Mouse (Mus musculus): ENCODE measurements around the gene Otud7b. TPM values are rescaled to one million over a fixed set of nuclear protein-coding genes. Genes with fewer than 3 reads are reported as not detected.
A peak's percentile ranks its signal among the peaks of the same experiment; 100 is the strongest.

Otud7b gene
- polyA plus RNA-seq, 1 experiment: 46.0 TPM

DNA sequence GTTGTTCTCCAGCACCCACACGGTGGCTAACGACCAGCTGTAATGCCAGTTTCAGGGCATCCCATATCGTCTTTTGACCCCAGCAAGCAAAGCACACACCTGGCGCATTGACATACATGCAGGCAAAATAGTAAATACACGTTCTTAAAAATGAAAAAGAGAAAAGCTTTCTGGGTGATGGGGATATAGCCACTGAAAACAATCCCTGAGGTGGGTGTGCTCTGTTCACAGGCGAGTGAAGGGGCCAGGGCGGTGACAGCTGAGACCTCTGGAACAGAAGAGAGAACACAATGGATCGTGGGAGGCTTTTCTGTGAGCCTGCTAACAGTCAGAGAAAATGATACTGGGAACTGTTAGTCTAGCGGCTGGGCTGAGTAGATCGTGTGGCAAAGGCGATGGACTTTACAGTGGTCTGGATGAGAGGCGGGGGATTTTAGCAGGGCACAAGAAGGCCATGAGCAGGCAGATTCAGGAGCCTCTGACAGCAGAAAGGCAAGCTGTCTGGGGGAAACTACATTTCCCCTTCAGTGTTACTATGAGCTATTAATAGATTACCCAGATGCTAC, 31.3 kb upstream of the Otud7b start:
- TF ChIP-seq CTCF (IDR thresholded peaks at IDR 0.05; ENCODE audit: control insufficient read depth, insufficient read depth, insufficient replicate concordance, low read depth, low read length): no peak
- no peak for TF ChIP-seq POLR2A (IDR thresholded peaks at IDR 0.05; ENCODE audit: control insufficient read depth, low read depth, low read length)
- H3K4me1 ChIP-seq (ENCODE audit: control insufficient read depth, insufficient read depth, low read length): no peaks in the 10 kb centered on the region; the same call in 1 of the 2 replicates
- H3K36me3 ChIP-seq (ENCODE audit: control insufficient read depth, insufficient read depth, low read length): no peaks in the 10 kb centered on the region
- H3K4me3 ChIP-seq (ENCODE audit: control insufficient read depth, low read depth, low read length): no peak overlapping the region
- H3K27ac ChIP-seq (ENCODE audit: control insufficient read depth, insufficient read depth, low read depth, low read length): no peak overlapping the region
- H3K27me3 ChIP-seq (ENCODE audit: control insufficient read depth, insufficient read depth, low read length): no peaks in the 10 kb centered on the region

DNA sequence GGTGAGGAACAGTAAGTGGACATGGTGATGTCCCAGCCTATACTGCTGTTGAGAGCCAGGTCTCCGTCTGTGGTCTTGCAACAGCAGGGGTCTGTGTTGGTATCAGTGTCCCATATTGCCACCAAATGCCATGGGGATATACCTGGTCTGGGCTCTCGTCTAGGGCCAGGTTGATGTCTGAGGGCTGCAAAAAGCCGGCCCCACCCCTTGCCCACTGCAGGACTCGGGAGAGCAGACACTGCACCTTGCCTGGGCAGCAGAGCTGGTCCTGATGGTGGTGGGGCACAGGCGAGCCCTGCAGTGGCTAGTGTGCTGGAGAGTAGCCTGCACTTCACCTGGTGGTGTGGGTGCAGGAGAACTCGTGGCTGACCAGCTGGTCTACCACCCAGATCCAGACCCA, 26.3 kb upstream of the Otud7b start:
- Histone ChIP-seq H3K27me3 (ENCODE audit: control insufficient read depth, insufficient read depth, low read length) (no peaks in the 10 kb centered on the region), H3K36me3 (ENCODE audit: control insufficient read depth, insufficient read depth, low read length) (no peaks in the 10 kb centered on the region), H3K4me1 (ENCODE audit: control insufficient read depth, insufficient read depth, low read length) (no peaks in the 10 kb centered on the region), H3K27ac (ENCODE audit: control insufficient read depth, insufficient read depth, low read depth, low read length) (no peak overlapping the region), H3K4me3 (ENCODE audit: control insufficient read depth, low read depth, low read length) (no peak overlapping the region)
- no peak; the same call in 1 of the 2 replicates for TF ChIP-seq POLR2A (IDR thresholded peaks at IDR 0.05; ENCODE audit: control insufficient read depth, low read depth, low read length)
- TF ChIP-seq CTCF (IDR thresholded peaks at IDR 0.05; ENCODE audit: control insufficient read depth, insufficient read depth, insufficient replicate concordance, low read depth, low read length): no peak

DNA sequence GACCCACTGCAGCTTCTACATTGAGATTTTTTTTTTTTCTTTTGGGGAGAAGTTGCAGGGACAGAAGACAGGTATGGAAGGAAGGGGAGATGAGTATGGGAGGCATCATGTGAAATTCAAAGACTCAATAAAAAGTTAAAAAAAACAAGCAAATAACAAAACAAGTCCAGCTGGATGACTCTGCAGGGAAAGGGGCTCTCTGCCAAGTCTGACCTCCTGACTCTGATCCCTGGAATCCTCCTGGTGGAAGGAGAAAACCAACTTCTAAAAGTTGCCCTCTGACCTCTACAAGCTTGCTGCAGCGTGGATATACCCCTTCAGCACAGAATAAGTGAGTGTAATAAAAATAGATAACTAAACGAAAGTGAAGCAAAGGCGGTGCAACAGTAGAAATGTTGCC, 25.6 kb upstream of the Otud7b start:
- no peaks in the 10 kb centered on the region for H3K27me3 ChIP-seq (ENCODE audit: control insufficient read depth, insufficient read depth, low read length)
- no peaks in the 10 kb centered on the region for H3K4me1 ChIP-seq (ENCODE audit: control insufficient read depth, insufficient read depth, low read length)
- H3K27ac ChIP-seq (ENCODE audit: control insufficient read depth, insufficient read depth, low read depth, low read length): no peak overlapping the region
- TF ChIP-seq POLR2A (IDR thresholded peaks at IDR 0.05; ENCODE audit: control insufficient read depth, low read depth, low read length) (no peak), CTCF (IDR thresholded peaks at IDR 0.05; ENCODE audit: control insufficient read depth, insufficient read depth, insufficient replicate concordance, low read depth, low read length) (no peak)
- no peak overlapping the region for H3K4me3 ChIP-seq (ENCODE audit: control insufficient read depth, low read depth, low read length)
- H3K36me3 ChIP-seq (ENCODE audit: control insufficient read depth, insufficient read depth, low read length): no peaks in the 10 kb centered on the region

DNA sequence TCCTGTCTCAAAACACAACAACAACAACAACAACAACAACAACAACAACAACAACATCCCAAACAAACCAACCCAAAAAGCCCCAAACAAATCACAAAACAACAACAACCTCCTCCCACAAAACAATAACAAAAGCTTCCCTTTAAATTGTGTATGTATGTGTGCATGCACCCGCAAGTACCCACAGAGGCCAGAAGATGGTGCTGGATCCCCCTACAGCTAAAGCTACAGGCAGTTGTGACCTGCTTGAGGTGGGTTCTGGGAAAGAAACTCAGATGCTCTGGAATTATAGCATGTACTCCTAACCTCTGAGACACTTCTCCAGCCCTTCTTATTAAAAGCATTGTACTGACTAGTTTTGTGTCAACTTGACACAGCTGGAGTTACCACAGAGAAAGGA, 23.3 kb upstream of the Otud7b start:
- TF ChIP-seq POLR2A (IDR thresholded peaks at IDR 0.05; ENCODE audit: control insufficient read depth, low read depth, low read length) (no peak), CTCF (IDR thresholded peaks at IDR 0.05; ENCODE audit: control insufficient read depth, insufficient read depth, insufficient replicate concordance, low read depth, low read length) (peak; percentile 4; the same call in 1 of the 2 replicates)
- Histone ChIP-seq H3K36me3 (ENCODE audit: control insufficient read depth, insufficient read depth, low read length) (no peaks in the 10 kb centered on the region), H3K27ac (ENCODE audit: control insufficient read depth, insufficient read depth, low read depth, low read length) (no peak overlapping the region), H3K4me1 (ENCODE audit: control insufficient read depth, insufficient read depth, low read length) (no peaks in the 10 kb centered on the region), H3K4me3 (ENCODE audit: control insufficient read depth, low read depth, low read length) (no peak overlapping the region), H3K27me3 (ENCODE audit: control insufficient read depth, insufficient read depth, low read length) (no peaks in the 10 kb centered on the region)

DNA sequence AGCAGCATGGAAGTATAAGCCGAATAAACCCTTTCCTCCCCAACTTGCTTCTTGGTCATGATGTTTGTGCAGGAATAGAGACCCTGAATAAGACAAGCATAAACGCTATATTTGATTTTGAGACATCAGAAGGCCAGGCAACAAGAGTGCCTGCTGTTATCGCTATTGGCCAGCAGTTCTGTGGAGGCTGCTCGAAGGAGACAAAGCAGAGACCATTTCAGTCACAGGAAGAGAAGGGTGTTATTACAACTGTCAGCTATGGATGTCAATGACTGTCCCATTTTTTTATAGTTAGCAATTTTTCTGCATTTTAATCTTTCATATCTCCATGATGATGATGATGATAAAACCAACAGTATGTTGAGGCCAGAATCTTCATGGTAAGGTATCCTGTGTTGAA, 22.7 kb upstream of the Otud7b start:
- no peak overlapping the region for H3K4me3 ChIP-seq (ENCODE audit: control insufficient read depth, low read depth, low read length)
- no peaks in the 10 kb centered on the region for H3K27me3 ChIP-seq (ENCODE audit: control insufficient read depth, insufficient read depth, low read length)
- TF ChIP-seq CTCF (IDR thresholded peaks at IDR 0.05; ENCODE audit: control insufficient read depth, insufficient read depth, insufficient replicate concordance, low read depth, low read length): no peak
- no peak for TF ChIP-seq POLR2A (IDR thresholded peaks at IDR 0.05; ENCODE audit: control insufficient read depth, low read depth, low read length)
- no peaks in the 10 kb centered on the region for H3K4me1 ChIP-seq (ENCODE audit: control insufficient read depth, insufficient read depth, low read length)
- H3K36me3 ChIP-seq (ENCODE audit: control insufficient read depth, insufficient read depth, low read length): no peaks in the 10 kb centered on the region
- no peak overlapping the region for H3K27ac ChIP-seq (ENCODE audit: control insufficient read depth, insufficient read depth, low read depth, low read length)

DNA sequence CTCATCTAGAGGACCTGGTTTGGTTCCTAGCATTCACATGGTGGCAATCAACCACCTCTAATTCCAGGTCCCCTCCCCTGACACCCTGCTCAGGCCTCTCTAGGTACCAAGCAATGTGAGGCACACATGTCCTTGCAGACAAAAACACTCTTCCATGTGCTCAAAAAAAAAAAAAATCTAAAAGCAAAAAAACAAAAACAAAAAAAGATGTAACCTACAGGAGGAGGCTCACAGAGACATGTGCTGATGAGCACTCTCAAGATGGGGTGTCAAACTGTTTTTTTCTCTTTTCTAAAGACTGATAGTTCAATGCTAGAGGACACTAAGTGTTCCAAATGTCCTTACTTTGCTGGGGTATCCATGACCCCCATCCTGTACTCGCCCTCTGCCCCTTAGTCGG, 22.2 kb upstream of the Otud7b start:
- no peaks in the 10 kb centered on the region for H3K36me3 ChIP-seq (ENCODE audit: control insufficient read depth, insufficient read depth, low read length)
- no peak overlapping the region for H3K27ac ChIP-seq (ENCODE audit: control insufficient read depth, insufficient read depth, low read depth, low read length)
- H3K27me3 ChIP-seq (ENCODE audit: control insufficient read depth, insufficient read depth, low read length): no peaks in the 10 kb centered on the region
- 0 out of 2 replicates have a peak, but pooled peaks cover 2% of the 10 kb centered on the region for H3K4me1 ChIP-seq (ENCODE audit: control insufficient read depth, insufficient read depth, low read length)
- TF ChIP-seq CTCF (IDR thresholded peaks at IDR 0.05; ENCODE audit: control insufficient read depth, insufficient read depth, insufficient replicate concordance, low read depth, low read length) (no peak), POLR2A (IDR thresholded peaks at IDR 0.05; ENCODE audit: control insufficient read depth, low read depth, low read length) (no peak)
- no peak overlapping the region for H3K4me3 ChIP-seq (ENCODE audit: control insufficient read depth, low read depth, low read length)

DNA sequence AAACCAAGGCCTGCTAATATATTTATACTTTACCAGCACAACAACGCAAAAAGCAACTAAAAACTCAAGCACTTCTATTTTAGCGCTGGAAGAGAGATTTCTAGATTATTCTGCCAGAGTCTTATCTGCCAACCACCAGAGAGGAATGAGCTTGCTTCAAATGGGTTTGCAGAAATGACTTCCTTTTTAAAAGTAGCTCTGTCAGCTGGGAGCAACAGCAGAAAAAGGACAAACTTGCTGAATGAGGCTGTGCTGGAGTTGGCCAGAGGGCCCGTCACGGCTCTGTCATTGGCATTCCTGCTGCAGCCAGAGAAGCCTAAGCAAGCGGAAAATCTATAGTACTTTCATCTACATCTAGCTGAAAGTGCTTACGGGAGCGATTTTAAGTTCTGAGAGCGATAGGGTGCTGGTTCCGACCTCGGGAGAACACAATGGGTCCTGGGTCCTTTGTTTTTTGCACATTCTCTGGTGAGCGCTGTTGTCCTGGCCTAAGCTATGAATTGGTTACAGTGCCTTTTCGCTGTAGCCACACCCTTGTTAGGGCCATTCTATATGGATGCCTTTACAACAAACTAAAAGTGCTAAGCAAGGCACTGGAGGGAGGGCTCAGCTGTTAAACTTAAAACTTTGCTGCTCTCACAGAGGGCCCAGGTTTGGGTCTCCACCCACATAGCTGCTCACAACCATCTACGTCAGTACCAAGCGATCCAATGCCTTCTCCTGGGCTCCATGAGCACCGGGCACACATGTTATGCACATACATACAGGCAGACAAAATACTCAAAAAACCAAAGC, 21.4 kb upstream of the Otud7b start:
- Histone ChIP-seq H3K4me1 (ENCODE audit: control insufficient read depth, insufficient read depth, low read length) (0 out of 2 replicates have a peak, but pooled peaks cover 2% of the 10 kb centered on the region), H3K27me3 (ENCODE audit: control insufficient read depth, insufficient read depth, low read length) (no peaks in the 10 kb centered on the region), H3K36me3 (ENCODE audit: control insufficient read depth, insufficient read depth, low read length) (no peaks in the 10 kb centered on the region), H3K4me3 (ENCODE audit: control insufficient read depth, low read depth, low read length) (no peak overlapping the region), H3K27ac (ENCODE audit: control insufficient read depth, insufficient read depth, low read depth, low read length) (no peak overlapping the region)
- no peak for TF ChIP-seq CTCF (IDR thresholded peaks at IDR 0.05; ENCODE audit: control insufficient read depth, insufficient read depth, insufficient replicate concordance, low read depth, low read length)
- no peak for TF ChIP-seq POLR2A (IDR thresholded peaks at IDR 0.05; ENCODE audit: control insufficient read depth, low read depth, low read length)

All from testis, adult 2 months (tissue).